Mouse (Mus musculus): ENCODE measurements at regions not wholly inside any gene's neighbourhood (a gene's known extent, or its start where the extent isn't known, plus 50 kb on each side); places are given as distances from the start of the nearest gene placed in this dataset.

GRCm38 (mm10) chr15:56158726-56159125, 1318.7 kb downstream of the Slc22a22 start:
- DNase-seq (ENCODE audit: low spot score), result no peak

DNA sequence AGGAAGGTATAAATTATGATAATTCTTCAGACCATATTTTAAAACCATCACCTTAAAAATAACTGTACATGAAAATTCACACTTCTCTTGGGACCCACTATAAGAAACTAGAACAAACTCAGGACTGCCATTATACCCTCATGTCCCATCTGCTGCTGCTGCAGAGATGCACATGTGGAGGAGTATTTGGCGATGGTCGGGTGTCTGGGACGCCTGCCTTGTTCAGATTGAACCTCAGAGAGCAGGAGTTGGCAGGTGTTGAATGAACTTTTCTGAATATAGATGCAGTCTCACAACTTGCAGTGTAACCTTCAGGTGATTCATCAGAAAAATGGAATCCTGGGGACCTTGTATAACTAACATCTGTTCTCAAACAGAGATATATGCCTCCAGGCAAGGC, 1338.0 kb downstream of the Slc22a22 start:
- no peak for DNase-seq (ENCODE audit: low spot score)

DNA sequence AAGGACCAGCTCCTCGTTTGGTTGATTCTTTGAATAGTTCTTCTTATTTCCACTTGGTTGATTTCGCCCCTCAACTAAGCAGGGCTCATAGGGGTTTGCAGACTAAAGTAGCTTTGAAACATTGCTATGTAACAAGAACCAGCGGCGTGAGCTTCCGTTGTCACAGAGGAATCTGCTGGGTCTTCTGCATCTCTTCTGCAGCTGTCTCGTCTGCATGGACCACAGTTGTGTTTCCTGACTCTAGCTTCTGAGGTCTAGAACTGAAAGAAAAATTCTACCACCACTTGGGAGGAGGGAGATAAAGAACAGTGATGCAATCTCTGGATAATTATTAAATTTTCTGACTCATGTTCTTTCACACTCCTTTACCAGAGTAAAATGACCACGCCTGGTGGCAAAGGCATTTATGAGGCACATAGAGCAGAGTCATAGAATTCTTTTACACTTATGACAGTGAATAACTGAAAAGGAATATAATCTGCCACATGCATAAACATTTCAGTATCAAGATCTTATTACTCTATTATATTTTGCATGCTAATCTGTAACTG, 1340.9 kb downstream of the Slc22a22 start:
- DNase-seq (ENCODE audit: low spot score), result no peak

GRCm38 (mm10) chr15:56128029-56128428, 1349.4 kb downstream of the Slc22a22 start:
- no peak for DNase-seq (ENCODE audit: low spot score)

- no peak for DNase-seq (ENCODE audit: low spot score)
Measured at GRCm38 (mm10) chr15:56119287-56120065, 1357.9 kb downstream of the Slc22a22 start.

DNA sequence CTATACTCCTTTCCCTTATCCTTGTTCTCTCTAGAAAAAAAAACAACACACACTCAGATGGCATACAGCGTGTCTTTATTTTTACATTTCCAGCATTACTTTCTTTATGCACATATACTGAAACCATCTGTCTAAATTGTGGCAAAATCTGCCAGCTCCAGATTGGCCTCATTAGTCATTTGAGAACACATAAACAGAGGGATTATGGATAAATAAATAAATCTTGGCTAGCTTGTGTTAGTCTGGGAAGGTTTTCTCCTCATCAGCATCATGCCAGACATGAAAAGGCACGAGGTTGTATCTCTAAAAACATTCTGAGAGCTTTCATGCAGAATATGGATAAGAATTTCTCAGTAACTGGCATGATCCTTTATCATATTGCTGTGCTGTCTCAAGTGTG, 1369.1 kb downstream of the Slc22a22 start:
- DNase-seq (ENCODE audit: low spot score), result no peak

- DNase-seq (ENCODE audit: low spot score), result no peak
Measured at GRCm38 (mm10) chr15:56107719-56108118, 1369.7 kb downstream of the Slc22a22 start.

- DNase-seq (ENCODE audit: low spot score), result no peak
Measured at GRCm38 (mm10) chr15:56100133-56100735, 1377.2 kb downstream of the Slc22a22 start.

- no peak for DNase-seq (ENCODE audit: low spot score)
Measured at GRCm38 (mm10) chr15:56077838-56078567, 1399.4 kb downstream of the Slc22a22 start.

- DNase-seq (ENCODE audit: low spot score), result no peak
Measured at GRCm38 (mm10) chr15:56077081-56077480, 1400.3 kb downstream of the Slc22a22 start.

DNA sequence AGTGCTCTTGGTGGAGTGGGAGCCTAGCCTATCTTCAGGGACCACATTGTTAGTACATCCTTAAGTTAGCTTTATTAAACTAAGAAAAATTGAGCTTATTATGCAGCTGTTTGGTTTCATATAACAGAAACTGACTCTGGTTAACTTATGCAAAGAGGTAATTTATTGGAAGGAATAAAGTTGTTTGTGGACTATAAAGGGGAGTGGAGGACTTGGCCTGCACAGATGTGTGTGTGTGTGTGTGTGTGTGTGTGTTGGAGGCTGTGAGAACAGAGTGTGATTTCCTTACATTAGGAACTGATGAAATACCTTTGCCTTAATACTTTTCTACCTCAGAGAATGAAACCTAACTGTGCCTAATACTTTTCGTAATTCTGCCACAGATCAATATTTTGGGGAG, 1400.7 kb downstream of the Slc22a22 start:
- DNase-seq (ENCODE audit: low spot score), result no peak

- DNase-seq (ENCODE audit: low spot score), result no peak
Measured at GRCm38 (mm10) chr15:56069511-56069910, 1407.9 kb downstream of the Slc22a22 start.

DNA sequence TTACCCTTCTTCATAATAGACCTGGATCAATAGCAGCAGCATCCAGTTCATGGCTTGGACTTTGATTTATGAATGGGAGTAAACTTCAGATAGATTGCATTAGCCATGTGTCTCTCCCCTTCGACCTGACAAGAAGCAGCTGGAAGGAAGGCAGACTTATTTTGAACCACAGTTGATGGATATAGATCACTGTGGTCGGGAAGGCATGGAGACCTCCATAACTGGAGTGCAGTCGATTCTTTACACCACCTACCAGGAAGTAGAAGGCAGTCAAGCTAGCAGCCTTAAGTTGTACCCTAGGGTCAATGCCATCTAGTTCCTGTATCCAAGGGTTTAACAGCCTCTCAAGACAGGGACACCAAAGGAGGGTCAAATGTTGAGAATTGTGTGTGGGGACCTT, 1410.2 kb downstream of the Slc22a22 start:
- DNase-seq (ENCODE audit: low spot score), result no peak

GRCm38 (mm10) chr15:56066540-56066939, 1410.9 kb downstream of the Slc22a22 start:
- DNase-seq (ENCODE audit: low spot score), result no peak

DNA sequence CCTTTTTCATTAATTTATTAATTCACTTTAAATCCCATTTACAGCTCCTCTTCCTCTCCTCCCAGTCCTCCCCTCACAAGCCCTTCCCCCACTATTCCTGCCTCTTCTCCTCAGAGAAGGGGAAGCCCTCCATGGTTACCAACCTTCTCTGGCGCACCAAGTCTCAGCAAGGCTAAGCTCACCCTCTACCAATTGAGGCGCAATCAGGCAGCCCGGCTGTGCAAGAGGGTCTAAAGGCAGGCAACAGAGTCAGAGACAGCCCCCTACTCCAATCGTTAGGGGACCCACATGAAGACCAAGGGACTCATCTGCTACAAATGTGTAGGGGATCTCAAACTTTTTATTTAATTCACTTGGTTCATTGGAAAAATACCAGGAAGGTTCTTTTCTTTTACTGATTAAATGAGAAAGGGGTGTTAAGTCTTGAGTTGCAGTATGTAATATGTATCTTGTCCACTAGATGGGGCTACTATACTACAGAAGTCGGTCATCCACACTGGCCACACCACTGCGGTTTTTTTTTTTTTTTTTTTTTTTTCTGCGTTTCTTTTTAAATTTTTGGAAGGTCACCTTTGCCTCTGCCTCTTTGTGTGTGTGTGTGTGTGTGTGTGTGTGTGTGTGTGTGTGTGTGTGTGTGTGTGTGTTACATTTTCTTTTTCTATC, 1411.4 kb downstream of the Slc22a22 start:
- DNase-seq (ENCODE audit: low spot score), result peak; percentile 33

GRCm38 (mm10) chr15:56062576-56062975, 1414.8 kb downstream of the Slc22a22 start:
- no peak for DNase-seq (ENCODE audit: low spot score)

DNA sequence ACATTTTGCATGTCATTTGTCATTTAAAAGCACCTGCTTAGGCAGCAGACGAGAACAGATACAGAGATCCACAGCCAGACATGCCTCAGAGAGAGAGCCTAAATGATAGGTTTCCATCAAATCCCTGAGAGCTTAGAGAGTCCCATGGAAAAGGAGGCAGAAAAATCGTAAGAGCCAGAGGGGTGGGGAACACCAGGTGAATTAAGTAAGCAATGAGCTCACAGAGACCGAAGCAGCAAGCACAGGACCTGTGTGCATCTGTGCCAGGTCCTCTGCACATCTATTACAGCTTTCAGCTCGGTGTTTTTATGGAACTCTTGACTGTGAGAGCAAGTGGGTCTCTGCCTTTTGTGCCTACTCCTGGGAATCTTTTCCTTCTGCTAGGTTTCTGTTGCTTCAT, 1416.1 kb downstream of the Slc22a22 start:
- no peak for DNase-seq (ENCODE audit: low spot score)

GRCm38 (mm10) chr15:56050716-56051115, 1426.7 kb downstream of the Slc22a22 start:
- DNase-seq (ENCODE audit: low spot score), result no peak

DNA sequence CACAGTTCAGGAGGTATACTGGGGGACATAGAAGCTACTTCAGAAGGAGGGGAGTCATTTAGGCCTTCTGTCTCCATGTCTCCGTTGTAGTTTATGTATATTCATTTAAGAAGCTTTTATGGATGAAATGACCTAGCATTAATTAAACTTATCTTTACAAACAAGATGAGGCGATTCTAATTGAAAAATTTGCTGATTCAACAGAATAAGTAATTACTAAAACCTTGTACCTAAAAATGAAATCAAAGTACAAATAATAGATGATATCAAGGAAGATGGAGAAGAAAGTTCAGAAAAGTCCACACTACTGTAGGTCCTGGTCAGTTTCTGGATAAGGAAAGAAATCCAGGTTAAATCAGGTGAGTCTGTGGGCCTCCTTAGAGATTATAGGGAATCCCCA, 1429.6 kb downstream of the Slc22a22 start:
- no peak for DNase-seq (ENCODE audit: low spot score)

- peak; percentile 60 for DNase-seq (ENCODE audit: low spot score)
Measured at GRCm38 (mm10) chr15:56046679-56047532, 1430.5 kb downstream of the Slc22a22 start.

Data from heart, adult 8-10 months (tissue).